In genomic region chr11:103363214-103364148, GRCm38 (mm10) we compare ENCODE assay signal across 8 mouse cellular contexts. TPM values are rescaled to one million over a fixed set of nuclear protein-coding genes. Genes with fewer than 3 reads are reported as not detected.
DNase-seq lines count a peak whose midpoint lies in the region; ATAC-seq lines count a peak whose summit lies in the region.

Arhgap27 (minus strand) TSS chr11:103363692.

- 3% methylated on average over 35 of the region's 35 CpGs for WGBS in limb, embryonic 13.5 days
- WGBS in midbrain, embryonic 15.5 days = 3% methylated on average over 35 of the region's 35 CpGs
- 3% methylated on average over 35 of the region's 35 CpGs for WGBS in stomach, embryonic 14.5 days

- no peak for ATAC-seq in cerebellum, adult (ENCODE audit: insufficient number of reproducible peaks, low FRiP score, low TSS enrichment)
- ATAC-seq in limb, embryonic 13.5 days (ENCODE audit: low FRiP score, low read depth) = no peak
- no peak for ATAC-seq in midbrain, embryonic 15.5 days (replicated peaks)
- peak; percentile 12; the same call in 1 of the 2 replicates for ATAC-seq in stomach, embryonic 14.5 days (ENCODE audit: insufficient number of reproducible peaks, insufficient read depth, low FRiP score, low read depth)

- peaks cover 78% of the 10 kb centered on the region for H3K27me3 ChIP-seq in limb, embryonic 13.5 days
- peaks cover 65% of the 10 kb centered on the region for H3K27me3 ChIP-seq in midbrain, embryonic 15.5 days (replicated peaks)
- H3K27me3 ChIP-seq in stomach, embryonic 14.5 days (ENCODE audit: control insufficient read depth, insufficient read depth, low read length) = peaks cover 8% of the 10 kb centered on the region

- H3K27ac ChIP-seq in limb, embryonic 13.5 days = peak within 1 kb of the TSS; percentile 55; the same call in 1 of the 2 replicates
- H3K27ac ChIP-seq in midbrain, embryonic 15.5 days = peak within 1 kb of the TSS; percentile 20
- peak within 1 kb of the TSS; percentile 81 for H3K27ac ChIP-seq in stomach, embryonic 14.5 days (ENCODE audit: low read length)

- H3K4me3 ChIP-seq in limb, embryonic 13.5 days = peak within 1 kb of the TSS; percentile 52
- H3K4me3 ChIP-seq in midbrain, embryonic 15.5 days = peak within 1 kb of the TSS; percentile 37
- peak within 1 kb of the TSS; percentile 46 for H3K4me3 ChIP-seq in stomach, embryonic 14.5 days (ENCODE audit: low read depth, low read length)

- peak; percentile 46 to 48 for DNase-seq in cerebellum, adult 18-20 months
- DNase-seq in cerebellum, postnatal 14 days = peak; percentile 34 to 44
- peak; percentile 75 for DNase-seq in gastrocnemius, postnatal 25 days
- peak; percentile 76 for DNase-seq in induced T-regulatory cell, adult 2 months (ENCODE audit: low read depth)

- H3K4me1 ChIP-seq in limb, embryonic 13.5 days = peaks cover 48% of the 10 kb centered on the region
- H3K4me1 ChIP-seq in midbrain, embryonic 15.5 days = peaks cover 40% of the 10 kb centered on the region
- H3K4me1 ChIP-seq in stomach, embryonic 14.5 days (ENCODE audit: control insufficient read depth, insufficient read depth, low read length) = peaks cover 15% of the 10 kb centered on the region; the same call in 1 of the 2 replicates

- no peaks in the 10 kb centered on the region for H3K9me3 ChIP-seq in limb, embryonic 13.5 days
- H3K9me3 ChIP-seq in midbrain, embryonic 15.5 days = no peaks in the 10 kb centered on the region
- H3K9me3 ChIP-seq in stomach, embryonic 14.5 days (ENCODE audit: control insufficient read depth, low read depth, low read length) = no peaks in the 10 kb centered on the region

- peaks cover 22% of the 10 kb centered on the region for H3K36me3 ChIP-seq in limb, embryonic 13.5 days
- 0 out of 2 replicates have a peak, but pooled peaks cover 4% of the 10 kb centered on the region for H3K36me3 ChIP-seq in midbrain, embryonic 15.5 days (replicated peaks)
- peaks cover 6% of the 10 kb centered on the region; the same call in 1 of the 2 replicates for H3K36me3 ChIP-seq in stomach, embryonic 14.5 days (ENCODE audit: control insufficient read depth, insufficient read depth, low read length)

- H3K9ac ChIP-seq in limb, embryonic 13.5 days = peak within 1 kb of the TSS; percentile 65
- peak within 1 kb of the TSS; percentile 15 for H3K9ac ChIP-seq in midbrain, embryonic 15.5 days
- peak within 1 kb of the TSS; percentile 42 for H3K9ac ChIP-seq in stomach, embryonic 14.5 days (replicated peaks; ENCODE audit: low read depth, low read length)

- H3K4me2 ChIP-seq in limb, embryonic 13.5 days (replicated peaks) = peak within 1 kb of the TSS; percentile 76
- peak within 1 kb of the TSS; percentile 65 for H3K4me2 ChIP-seq in midbrain, embryonic 15.5 days
- peak within 1 kb of the TSS; percentile 74 for H3K4me2 ChIP-seq in stomach, embryonic 14.5 days (replicated peaks; ENCODE audit: low read depth, low read length)

RNA-seq across cellular contexts. Expression of gene Arhgap27, which starts in this region (rescaled TPM):
- 1 to 10 TPM; 3.0 to 4.6 TPM for total RNA-seq in gastrocnemius, postnatal 25 days (2021)
- polyA plus RNA-seq in limb, embryonic 13.5 days (2015; fragmentation: Nextera tagmentation; extraction: Ambion mirVana) = 5.1 and 6.8 TPM in 2 replicates
- polyA plus RNA-seq in midbrain, embryonic 15.5 days (2015; fragmentation: Nextera tagmentation; extraction: Ambion mirVana) = 3.9 and 4.6 TPM in 2 replicates
- 13.2 and 16.4 TPM in 2 replicates for polyA plus RNA-seq in stomach, embryonic 14.5 days (2014; fragmentation: Nextera tagmentation; extraction: Ambion mirVana)

Comparison
In these comparisons a context has a peak if more than half of its experiments do, and no peak if none do; other contexts are left out.
1. H3K27ac ChIP-seq: peak in every context shown above with its lines; median percentile 81 in stomach, embryonic 14.5 days; 55 in limb, embryonic 13.5 days; 20 in midbrain, embryonic 15.5 days.
2. H3K9ac ChIP-seq: peak in every context shown above with its lines; median percentile 65 in limb, embryonic 13.5 days; 42 in stomach, embryonic 14.5 days; 15 in midbrain, embryonic 15.5 days.